Mouse (Mus musculus) heart, embryonic 16.5 days (tissue): ENCODE measurements around the gene Calm1. TPM values are rescaled to one million over a fixed set of nuclear protein-coding genes. Genes with fewer than 3 reads are reported as not detected.

ENCODE experiments used
- ATAC-seq: fragments of 200-750 bp; cut with Nextera tagmentation; replicated peaks from 2 replicates; pipeline ENCODE4 v1.8.0; 2017; ENCODE audit warnings: moderate number of reproducible peaks; ENCODE audit not compliant: insufficient read depth, low FRiP score; ENCODE audit errors: extremely low read depth
- H3K27ac ChIP-seq: fragments of 300-500 bp; sonication (generic); 2 replicates; pipeline ENCODE4 v1.5.1; 2014; ENCODE audit warnings: mild to moderate bottlenecking, low read length, control low read depth, moderate library complexity
- H3K27me3 ChIP-seq: fragments of 300-500 bp; sonication (generic); 2 replicates; pipeline ENCODE4 v1.6.1; 2014; ENCODE audit warnings: low read length, mixed read lengths; ENCODE audit not compliant: control insufficient read depth, insufficient read depth
- H3K36me3 ChIP-seq: fragments of 300-500 bp; sonication (generic); 2 replicates; pipeline ENCODE4 v1.6.1; 2014; ENCODE audit not compliant: control insufficient read depth, insufficient read depth
- H3K4me1 ChIP-seq: fragments of 300-500 bp; sonication (generic); 2 replicates; pipeline ENCODE4 v1.6.1; 2014; ENCODE audit warnings: low read length, mixed read lengths; ENCODE audit not compliant: control insufficient read depth, insufficient read depth
- H3K4me2 ChIP-seq: fragments of 300-500 bp; sonication (generic); 2 replicates; pipeline ENCODE4 v1.6.1; 2014; ENCODE audit warnings: low read depth, mild to moderate bottlenecking, control low read depth, low read length
- H3K4me3 ChIP-seq: fragments of 300-500 bp; sonication (generic); 2 replicates; pipeline ENCODE4 v1.5.1; 2014; ENCODE audit warnings: mild to moderate bottlenecking, control low read depth, low read length
- H3K9ac ChIP-seq: fragments of 300-500 bp; sonication (generic); 2 replicates; pipeline ENCODE4 v1.6.1; 2014; ENCODE audit warnings: low read length, control low read depth
- H3K9me3 ChIP-seq: fragments of 300-500 bp; sonication (generic); replicated peaks from 2 replicates; pipeline ENCODE4 v1.6.1; 2016; ENCODE audit warnings: low read length; ENCODE audit not compliant: control insufficient read depth
- WGBS: fragments of 180-500 bp; shearing (Covaris S2); extraction: QIAGEN DNeasy Blood & Tissue Kit; methylation state at CpG from one replicate; pipeline ENCODE4 v1.1.7; 2014; 5-methylcytosine and 5-hydroxymethylcytosine counted together
- polyA plus RNA-seq: library from polyadenylated mRNA; unstranded; fragments of >200 nt; fragmentation: Nextera tagmentation; extraction: Ambion mirVana; gene quantifications from 2 replicates; pipeline ENCODE4 v1.2.1, GENCODE M21; 2015

The Calm1 gene
- polyA plus RNA-seq, 1 experiment from 2014 or later: 756 TPM

DNA sequence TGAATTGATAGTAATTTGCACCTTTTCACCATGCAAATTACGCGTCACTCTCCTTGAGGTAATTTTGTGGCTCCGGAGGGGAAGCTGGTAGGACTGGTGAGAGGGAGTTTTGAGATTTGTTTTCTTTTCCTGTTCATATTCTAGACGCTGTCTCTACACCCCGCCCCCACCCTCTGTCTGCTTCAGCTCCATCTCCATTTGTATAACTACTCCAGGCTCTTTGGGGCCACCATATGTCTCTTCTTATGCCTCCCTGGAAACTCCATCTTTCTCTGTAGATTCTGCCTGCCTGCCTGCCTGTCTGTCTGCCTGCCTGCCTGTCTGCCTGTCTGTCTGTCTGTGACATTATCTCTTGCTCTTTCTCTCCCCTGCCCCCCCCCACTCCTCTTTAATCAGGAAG, 26.8 kb downstream of the Calm1 start:
- Histone ChIP-seq H3K4me3 (no peak overlapping the region), H3K4me1 (no peaks in the 10 kb centered on the region), H3K9ac (no peak overlapping the region), H3K27ac (no peak overlapping the region), H3K36me3 (no peaks in the 10 kb centered on the region), H3K9me3 (peaks cover 5% of the 10 kb centered on the region; the same call in 1 of the 2 replicates), H3K4me2 (no peak overlapping the region), H3K27me3 (no peaks in the 10 kb centered on the region)
- no peak for ATAC-seq
- WGBS: 57% methylated on average over 5 of the region's 5 CpGs

DNA sequence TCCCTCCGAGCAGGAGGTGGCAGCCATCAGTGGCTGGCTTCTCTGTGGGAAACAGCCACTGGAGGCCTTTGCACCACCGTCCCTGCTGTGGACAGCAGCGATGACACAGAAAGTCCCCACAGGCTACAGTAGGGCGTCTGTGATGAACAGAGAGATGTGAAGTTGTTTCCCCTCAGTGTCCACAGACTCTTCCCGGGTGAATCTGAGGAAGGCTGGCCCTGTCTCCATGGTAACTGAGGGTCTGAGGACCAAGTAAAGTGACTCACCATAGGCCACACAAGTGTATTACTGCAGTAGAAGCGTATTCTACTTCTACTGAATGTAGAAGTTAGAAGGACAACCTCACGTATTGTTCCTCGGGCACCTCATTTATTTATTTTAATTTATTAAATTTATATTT, 27.4 kb downstream of the Calm1 start:
- Histone ChIP-seq H3K4me1 (no peaks in the 10 kb centered on the region), H3K27ac (no peak overlapping the region), H3K9ac (no peak overlapping the region), H3K9me3 (peaks cover 5% of the 10 kb centered on the region; the same call in 1 of the 2 replicates), H3K27me3 (no peaks in the 10 kb centered on the region), H3K36me3 (no peaks in the 10 kb centered on the region), H3K4me2 (no peak overlapping the region), H3K4me3 (no peak overlapping the region)
- WGBS: 60% methylated on average over 8 of the region's 8 CpGs
- ATAC-seq: no peak

DNA sequence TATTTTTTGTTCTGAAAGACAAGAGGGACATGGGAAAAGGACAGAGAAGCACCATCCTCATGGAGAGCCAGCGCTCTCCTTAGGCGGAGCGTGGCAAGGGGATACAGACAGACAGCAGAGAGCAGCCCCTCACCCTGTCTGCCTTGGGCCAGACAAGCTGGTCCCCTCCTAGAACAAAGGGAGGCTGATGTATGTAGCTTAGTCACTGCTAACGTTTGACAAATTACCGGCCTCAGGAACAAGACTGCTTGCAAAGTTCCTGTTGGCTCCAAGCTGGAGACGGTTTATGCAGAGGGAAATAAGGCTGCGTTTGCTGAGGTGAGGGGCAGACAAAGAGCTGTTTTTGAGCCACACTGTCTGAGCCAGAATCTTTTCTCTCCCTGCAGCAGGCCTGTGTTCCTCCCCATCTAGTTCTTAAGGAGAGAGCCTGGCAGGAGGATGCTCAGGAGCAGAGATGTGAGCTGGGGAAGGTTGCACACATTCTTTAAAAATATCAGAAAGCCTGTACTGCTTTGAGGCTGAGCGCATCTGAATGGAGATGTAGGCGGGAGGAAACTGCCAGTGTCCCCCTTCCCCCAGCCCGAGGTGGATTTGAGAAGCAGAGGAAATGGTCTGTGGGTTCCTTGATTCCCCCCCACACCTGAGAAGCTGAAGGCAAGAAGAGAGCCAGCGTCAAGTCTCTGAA, 28.9 kb downstream of the Calm1 start:
- no peaks in the 10 kb centered on the region for H3K4me1 ChIP-seq
- 56% methylated on average over 11 of the region's 11 CpGs for WGBS
- H3K9ac ChIP-seq: no peak overlapping the region
- no peak overlapping the region for H3K27ac ChIP-seq
- H3K36me3 ChIP-seq: no peaks in the 10 kb centered on the region
- H3K27me3 ChIP-seq: no peaks in the 10 kb centered on the region
- H3K4me3 ChIP-seq: no peak overlapping the region
- no peak overlapping the region for H3K4me2 ChIP-seq
- H3K9me3 ChIP-seq: peaks cover 5% of the 10 kb centered on the region; the same call in 1 of the 2 replicates
- no peak; the same call in 1 of the 2 replicates for ATAC-seq

DNA sequence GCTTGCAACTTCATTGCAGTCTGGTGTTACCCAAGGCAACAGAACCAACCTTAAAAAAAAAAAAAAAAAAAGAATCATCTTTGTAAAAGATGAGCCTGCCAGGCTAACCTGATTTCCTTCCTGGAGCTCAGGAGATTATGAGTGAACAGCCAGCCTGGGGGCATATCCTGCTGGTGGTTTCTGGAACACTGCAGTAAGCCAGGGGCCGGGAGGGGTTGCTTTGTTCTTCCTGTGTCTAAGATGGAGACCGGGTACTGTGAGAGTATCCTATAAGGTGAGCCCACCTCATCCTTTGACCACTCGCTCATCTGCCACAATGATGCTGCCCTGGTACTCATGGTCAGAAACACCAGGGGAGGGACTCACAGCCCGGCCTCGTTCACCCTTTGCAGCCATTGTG, 35.0 kb downstream of the Calm1 start:
- no peaks in the 10 kb centered on the region for H3K36me3 ChIP-seq
- H3K4me2 ChIP-seq: no peak overlapping the region
- H3K4me3 ChIP-seq: no peak overlapping the region
- ATAC-seq: no peak
- H3K4me1 ChIP-seq: no peaks in the 10 kb centered on the region
- no peak overlapping the region for H3K9ac ChIP-seq
- H3K27me3 ChIP-seq: no peaks in the 10 kb centered on the region
- WGBS: 72% methylated on average over 5 of the region's 5 CpGs
- no peak overlapping the region for H3K27ac ChIP-seq
- 0 out of 2 replicates have a peak, but pooled peaks cover 3% of the 10 kb centered on the region for H3K9me3 ChIP-seq

DNA sequence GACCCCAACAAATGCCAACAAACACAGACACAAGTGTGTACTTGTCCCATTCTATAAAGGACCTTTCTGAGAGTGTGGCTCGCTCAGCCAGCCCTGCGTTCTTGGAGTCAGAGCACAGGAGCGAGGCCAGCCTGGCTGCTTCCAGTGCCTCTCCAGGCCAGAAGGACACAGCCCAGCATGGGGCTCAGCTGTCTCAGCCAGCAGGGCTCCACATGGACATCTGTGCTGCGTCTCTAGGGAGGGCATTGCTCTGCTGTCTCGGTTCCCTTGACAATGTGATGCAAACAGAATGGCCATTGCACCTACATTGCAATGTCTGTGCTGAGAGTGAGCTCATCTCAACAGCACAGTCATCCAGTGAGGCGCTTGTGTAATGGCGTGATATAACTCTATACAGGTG, 35.7 kb downstream of the Calm1 start:
- H3K36me3 ChIP-seq: no peaks in the 10 kb centered on the region
- no peak overlapping the region for H3K4me3 ChIP-seq
- ATAC-seq: no peak
- 0 out of 2 replicates have a peak, but pooled peaks cover 3% of the 10 kb centered on the region for H3K9me3 ChIP-seq
- no peak overlapping the region for H3K27ac ChIP-seq
- H3K4me2 ChIP-seq: no peak overlapping the region
- H3K9ac ChIP-seq: no peak overlapping the region
- no peaks in the 10 kb centered on the region for H3K27me3 ChIP-seq
- no peaks in the 10 kb centered on the region for H3K4me1 ChIP-seq
- WGBS: 71% methylated on average over 7 of the region's 7 CpGs

DNA sequence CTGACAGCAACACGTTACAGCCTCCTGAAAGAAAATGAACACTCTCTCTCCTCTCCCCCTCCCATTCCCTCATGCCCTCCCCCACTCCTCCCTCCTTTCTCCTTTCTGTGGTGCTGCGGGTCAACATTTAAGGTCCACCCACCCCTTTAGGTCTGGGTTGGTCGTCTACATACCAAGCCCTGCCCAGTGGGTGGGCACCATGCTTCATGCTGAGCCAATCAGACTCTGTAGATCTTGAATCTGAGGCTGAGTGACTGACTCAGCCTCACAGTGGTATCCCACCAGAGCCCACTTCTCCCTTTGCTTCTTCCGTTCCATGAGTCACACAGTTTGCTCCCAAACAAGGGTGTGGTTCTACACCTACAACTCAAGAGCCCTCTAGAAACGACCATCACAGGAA, 36.2 kb downstream of the Calm1 start:
- ATAC-seq: no peak
- Histone ChIP-seq H3K27me3 (no peaks in the 10 kb centered on the region), H3K4me1 (no peaks in the 10 kb centered on the region), H3K9me3 (0 out of 2 replicates have a peak, but pooled peaks cover 3% of the 10 kb centered on the region), H3K36me3 (no peaks in the 10 kb centered on the region), H3K27ac (no peak overlapping the region), H3K4me2 (no peak overlapping the region), H3K9ac (no peak overlapping the region), H3K4me3 (no peak overlapping the region)
- WGBS: 39% methylated on average over 5 of the region's 5 CpGs

DNA sequence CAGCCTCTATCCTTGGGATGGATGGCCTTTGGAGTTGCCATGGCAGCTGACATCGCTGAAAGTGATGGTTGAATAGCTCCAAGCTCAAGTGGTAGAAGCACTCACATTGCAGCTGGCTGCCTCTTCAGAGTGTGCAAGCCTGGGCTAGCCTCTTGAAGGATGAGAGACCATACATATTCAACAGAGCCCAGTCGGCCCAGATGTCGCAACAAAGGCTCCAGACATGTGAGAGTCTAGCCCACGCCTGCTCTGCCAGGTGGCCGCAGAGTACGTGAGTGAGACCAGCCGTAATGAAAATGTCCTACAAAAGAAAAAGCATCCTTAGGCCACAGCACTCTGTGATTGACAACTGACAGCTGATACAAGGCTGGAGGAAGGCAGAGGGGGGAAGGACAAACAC, 40.2 kb downstream of the Calm1 start:
- no peak overlapping the region for H3K4me3 ChIP-seq
- ATAC-seq: no peak
- no peak overlapping the region for H3K27ac ChIP-seq
- H3K9ac ChIP-seq: no peak overlapping the region
- H3K4me2 ChIP-seq: no peak overlapping the region
- no peaks in the 10 kb centered on the region for H3K9me3 ChIP-seq
- no peaks in the 10 kb centered on the region for H3K36me3 ChIP-seq
- H3K4me1 ChIP-seq: no peaks in the 10 kb centered on the region
- no peaks in the 10 kb centered on the region for H3K27me3 ChIP-seq
- 76% methylated on average over 7 of the region's 7 CpGs for WGBS

DNA sequence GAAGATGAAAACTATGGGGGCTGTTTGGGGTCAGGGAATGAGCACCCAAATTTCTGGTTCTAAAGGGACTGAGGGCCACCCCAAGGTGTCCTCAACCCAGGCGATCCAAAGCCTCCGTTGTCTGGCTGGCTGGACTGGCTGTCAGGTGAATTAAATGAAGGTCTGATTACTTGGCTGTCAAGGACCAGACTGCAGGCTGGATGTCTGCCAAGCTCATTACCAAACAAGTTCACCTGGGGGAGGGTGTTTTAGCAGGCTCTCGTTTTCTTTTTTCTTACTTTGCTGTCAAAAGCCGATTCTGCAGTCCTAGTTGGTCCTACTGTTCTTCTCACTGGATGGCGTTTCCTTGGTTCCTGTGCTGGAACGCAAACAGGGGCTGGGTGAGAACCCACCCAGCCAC, 40.6 kb downstream of the Calm1 start:
- WGBS: 69% methylated on average over 6 of the region's 6 CpGs
- no peaks in the 10 kb centered on the region for H3K9me3 ChIP-seq
- H3K27me3 ChIP-seq: no peaks in the 10 kb centered on the region
- no peak overlapping the region for H3K4me2 ChIP-seq
- no peak for ATAC-seq
- no peaks in the 10 kb centered on the region for H3K36me3 ChIP-seq
- no peak overlapping the region for H3K27ac ChIP-seq
- H3K9ac ChIP-seq: no peak overlapping the region
- H3K4me3 ChIP-seq: no peak overlapping the region
- H3K4me1 ChIP-seq: no peaks in the 10 kb centered on the region

DNA sequence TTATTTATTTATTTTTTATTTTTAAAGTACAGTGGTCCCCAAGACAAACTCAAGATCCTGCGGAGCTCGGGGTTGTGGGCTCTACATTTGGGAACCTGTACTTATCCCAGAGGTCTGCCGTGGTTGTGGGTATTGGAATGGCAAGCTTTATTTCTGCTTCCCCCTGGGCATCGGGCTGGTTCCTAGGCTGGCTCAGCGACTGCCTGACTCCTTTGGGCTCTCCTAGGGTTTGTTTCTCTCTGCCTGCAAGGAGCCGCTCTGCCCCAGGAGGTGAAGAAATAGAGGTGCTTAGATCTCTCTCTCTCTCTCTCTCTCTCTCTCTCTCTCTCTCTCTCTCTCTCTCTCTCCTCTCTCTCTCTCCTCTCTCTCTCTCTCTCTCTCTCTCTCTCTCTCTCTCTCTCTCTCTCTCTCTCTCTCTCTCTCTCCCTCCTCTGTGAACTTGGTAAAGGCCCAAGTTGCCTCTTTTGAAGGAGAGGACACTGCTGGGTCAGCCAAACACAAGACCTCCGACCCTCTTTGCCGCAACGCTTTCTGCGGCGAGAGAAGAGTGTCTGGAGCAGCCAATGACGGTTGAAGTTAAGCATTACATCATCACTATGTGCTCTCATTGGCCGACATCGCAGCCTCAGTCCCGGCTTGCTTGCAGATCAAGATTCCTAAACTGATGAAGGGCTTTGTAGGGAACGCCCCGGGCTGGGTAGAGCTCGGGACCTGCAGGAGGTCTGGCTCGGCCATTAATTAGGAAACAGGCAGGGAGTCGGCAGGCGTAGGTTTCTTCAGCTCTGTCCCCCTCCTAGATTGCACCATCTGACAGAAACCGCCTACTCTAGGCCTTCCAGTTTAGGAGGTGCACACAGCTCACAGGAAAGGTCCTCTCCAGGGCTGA, 42.9 kb downstream of the Calm1 start:
- no peaks in the 10 kb centered on the region for H3K4me1 ChIP-seq
- peak overlapping the region; percentile 41 for H3K4me3 ChIP-seq
- H3K9ac ChIP-seq: peak overlapping the region; percentile 47; the same call in 1 of the 2 replicates
- H3K9me3 ChIP-seq: no peaks in the 10 kb centered on the region
- 10% methylated on average over 22 of the region's 22 CpGs for WGBS
- ATAC-seq: peak; percentile 82
- peak overlapping the region; percentile 61 for H3K4me2 ChIP-seq
- H3K27me3 ChIP-seq: no peaks in the 10 kb centered on the region
- no peak overlapping the region for H3K27ac ChIP-seq
- H3K36me3 ChIP-seq: no peaks in the 10 kb centered on the region
